Mouse (Mus musculus): ENCODE data around the gene Atg9a. TPM values are rescaled to one million over a fixed set of nuclear protein-coding genes. Genes with fewer than 3 reads are reported as not detected.

Atg9a gene
- polyA plus RNA-seq, 1 experiment = 34.5 TPM

DNA sequence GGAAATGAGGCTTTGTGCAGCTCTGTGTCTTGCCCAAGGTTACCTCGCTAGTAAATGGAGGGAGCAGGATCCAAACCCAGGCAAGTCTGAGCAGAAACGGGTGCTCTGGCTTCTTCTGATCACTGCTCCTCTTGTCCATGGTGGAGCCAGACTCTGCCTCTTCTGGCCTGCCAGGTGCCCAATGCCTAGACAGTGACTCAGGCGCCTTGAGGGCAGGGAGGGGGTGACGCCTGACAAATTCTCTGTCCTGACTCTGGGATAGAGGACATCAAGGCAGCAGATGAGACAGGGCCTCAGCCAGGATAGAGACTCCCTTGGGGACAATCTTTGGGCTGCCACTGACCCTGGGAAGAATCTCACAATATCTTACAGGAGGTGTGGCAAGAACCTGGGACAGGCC lies 39.2 kb upstream of the Atg9a start:
- Histone ChIP-seq H3K4me1 (ENCODE audit: control insufficient read depth, insufficient read depth, insufficient read length) (peaks cover 7% of the 10 kb centered on the region), H3K4me3 (ENCODE audit: extremely low read depth, insufficient read depth, insufficient read length) (no peak overlapping the region), H3K27me3 (ENCODE audit: control insufficient read depth, insufficient read depth, low read length) (no peaks in the 10 kb centered on the region), H3K27ac (ENCODE audit: insufficient read depth, low read length) (no peak overlapping the region), H3K36me3 (ENCODE audit: control insufficient read depth, insufficient read depth, low read length) (no peaks in the 10 kb centered on the region)
- no peak for DNase-seq (ENCODE audit: low read depth in 1 of 2, low spot score in 2 of 2)
- no peak for TF ChIP-seq POLR2A (IDR thresholded peaks at IDR 0.05; ENCODE audit: low read depth, low read length)
- no peak for TF ChIP-seq CTCF (IDR thresholded peaks at IDR 0.05; ENCODE audit: extremely low read depth, insufficient read depth, insufficient read length, insufficient replicate concordance)
- WGBS = 81% methylated on average over 4 of the region's 4 CpGs

DNA sequence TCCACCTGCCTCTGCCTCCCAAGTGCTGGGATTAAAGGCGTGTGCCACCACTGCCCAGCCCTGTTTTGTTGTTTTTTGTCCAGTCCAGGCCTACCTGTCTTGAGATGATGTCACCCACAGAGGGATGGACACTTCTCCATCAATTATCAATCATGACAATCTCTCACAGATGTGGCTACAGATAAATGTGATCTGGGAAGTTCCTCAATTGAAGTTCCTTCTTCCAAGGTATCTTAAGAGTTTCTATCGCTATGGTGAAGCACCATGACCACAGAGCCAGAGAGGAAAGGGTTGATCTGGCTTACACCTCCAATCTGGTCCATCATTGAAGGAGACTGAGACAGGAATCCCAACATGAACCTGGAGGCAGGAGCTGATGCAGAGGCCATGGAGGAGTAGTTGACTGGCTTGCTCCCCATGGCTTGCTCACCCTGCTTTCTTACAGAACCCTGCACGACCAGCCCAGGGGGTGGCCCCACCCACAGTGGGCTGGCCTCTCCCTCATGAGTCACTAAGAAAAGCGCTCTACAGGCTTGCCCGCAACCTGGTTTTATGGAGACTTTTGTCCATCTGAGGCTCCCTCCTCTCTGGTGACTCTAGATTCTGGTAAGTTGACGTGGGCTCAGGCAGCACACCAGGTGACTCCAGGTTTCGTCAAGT lies 38.5 kb upstream of the Atg9a start:
- WGBS = 64% methylated on average over 7 of the region's 7 CpGs
- TF ChIP-seq POLR2A (IDR thresholded peaks at IDR 0.05; ENCODE audit: low read depth, low read length) (no peak), CTCF (IDR thresholded peaks at IDR 0.05; ENCODE audit: extremely low read depth, insufficient read depth, insufficient read length, insufficient replicate concordance) (no peak)
- Histone ChIP-seq H3K4me1 (ENCODE audit: control insufficient read depth, insufficient read depth, insufficient read length) (peaks cover 4% of the 10 kb centered on the region), H3K27ac (ENCODE audit: insufficient read depth, low read length) (no peak overlapping the region), H3K4me3 (ENCODE audit: extremely low read depth, insufficient read depth, insufficient read length) (no peak overlapping the region), H3K36me3 (ENCODE audit: control insufficient read depth, insufficient read depth, low read length) (no peaks in the 10 kb centered on the region), H3K27me3 (ENCODE audit: control insufficient read depth, insufficient read depth, low read length) (no peaks in the 10 kb centered on the region)
- DNase-seq (ENCODE audit: low read depth in 1 of 2, low spot score in 2 of 2) = no peak

DNA sequence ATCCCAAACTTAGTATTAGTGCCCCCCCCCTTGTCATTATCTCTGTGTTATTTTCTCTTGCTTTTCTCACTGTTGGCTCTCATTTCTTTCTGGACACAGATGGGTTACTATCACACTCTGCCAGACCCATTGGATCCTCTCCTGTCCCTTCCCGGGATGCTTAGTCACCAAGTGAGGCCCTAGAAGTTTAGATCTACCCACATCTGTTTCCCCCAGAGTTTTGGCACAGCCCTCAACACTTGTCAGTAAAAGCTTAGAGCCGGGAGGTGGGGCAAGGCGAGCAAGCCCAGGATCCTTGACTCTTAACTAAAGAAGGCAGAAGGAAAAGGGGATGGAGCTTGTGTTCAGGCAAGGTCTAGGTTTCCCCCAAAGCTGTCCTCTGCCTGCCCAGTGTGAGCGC lies 37.2 kb upstream of the Atg9a start:
- H3K36me3 ChIP-seq (ENCODE audit: control insufficient read depth, insufficient read depth, low read length) = no peaks in the 10 kb centered on the region
- no peaks in the 10 kb centered on the region for H3K27me3 ChIP-seq (ENCODE audit: control insufficient read depth, insufficient read depth, low read length)
- no peaks in the 10 kb centered on the region for H3K4me1 ChIP-seq (ENCODE audit: control insufficient read depth, insufficient read depth, insufficient read length)
- WGBS = 45% methylated on average over 4 of the region's 4 CpGs
- no peak for DNase-seq (ENCODE audit: low read depth in 1 of 2, low spot score in 2 of 2)
- H3K27ac ChIP-seq (ENCODE audit: insufficient read depth, low read length) = no peak overlapping the region
- no peak overlapping the region for H3K4me3 ChIP-seq (ENCODE audit: extremely low read depth, insufficient read depth, insufficient read length)
- no peak for TF ChIP-seq CTCF (IDR thresholded peaks at IDR 0.05; ENCODE audit: extremely low read depth, insufficient read depth, insufficient read length, insufficient replicate concordance)
- no peak for TF ChIP-seq POLR2A (IDR thresholded peaks at IDR 0.05; ENCODE audit: low read depth, low read length)

DNA sequence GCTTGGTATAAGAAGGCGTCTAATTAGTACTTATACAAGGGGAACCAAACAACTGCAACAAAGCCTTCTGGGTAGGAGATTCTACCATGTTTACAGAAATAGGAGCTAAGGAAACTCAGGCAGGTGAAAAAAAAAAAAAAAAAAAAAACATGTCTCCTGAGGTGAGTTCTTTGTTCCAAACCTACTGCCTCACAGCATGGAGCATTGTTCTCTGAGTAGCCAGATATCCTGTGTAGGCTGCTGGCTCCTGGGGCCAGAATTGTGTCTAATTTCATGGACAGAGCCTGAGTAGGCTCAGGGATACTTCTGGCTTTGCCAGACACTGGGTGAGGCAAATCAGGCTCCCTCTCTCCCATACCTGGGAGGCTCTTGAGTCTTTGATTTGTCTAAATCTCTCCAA lies 35.7 kb upstream of the Atg9a start:
- H3K36me3 ChIP-seq (ENCODE audit: control insufficient read depth, insufficient read depth, low read length) = no peaks in the 10 kb centered on the region
- no peaks in the 10 kb centered on the region for H3K27me3 ChIP-seq (ENCODE audit: control insufficient read depth, insufficient read depth, low read length)
- peaks cover 7% of the 10 kb centered on the region; the same call in 1 of the 2 replicates for H3K4me1 ChIP-seq (ENCODE audit: control insufficient read depth, insufficient read depth, insufficient read length)
- WGBS = 76% methylated on average over 1 of the region's 1 CpGs
- DNase-seq (ENCODE audit: low read depth in 1 of 2, low spot score in 2 of 2) = no peak
- TF ChIP-seq POLR2A (IDR thresholded peaks at IDR 0.05; ENCODE audit: low read depth, low read length) (no peak), CTCF (IDR thresholded peaks at IDR 0.05; ENCODE audit: extremely low read depth, insufficient read depth, insufficient read length, insufficient replicate concordance) (no peak)
- H3K4me3 ChIP-seq (ENCODE audit: extremely low read depth, insufficient read depth, insufficient read length) = no peak overlapping the region
- H3K27ac ChIP-seq (ENCODE audit: insufficient read depth, low read length) = no peak overlapping the region

DNA sequence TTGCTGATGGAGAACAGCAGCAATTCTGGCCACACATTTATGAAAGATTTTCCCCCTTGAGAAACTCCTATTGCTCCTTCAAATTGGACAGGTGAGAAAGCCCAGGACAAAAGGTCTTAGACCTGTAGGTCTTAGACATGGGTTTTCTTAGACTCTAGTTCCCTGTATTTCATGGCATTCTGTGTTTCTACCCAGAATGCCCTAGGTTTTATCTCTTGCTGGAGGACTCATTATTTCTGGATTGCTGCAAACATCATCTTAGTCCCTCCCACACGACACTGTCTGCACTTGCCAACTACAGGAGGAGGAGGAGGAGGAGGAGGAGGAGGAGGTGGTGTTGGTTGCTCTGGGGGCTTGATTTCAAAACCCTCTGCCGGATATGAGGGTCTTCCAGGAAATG lies 34.1 kb upstream of the Atg9a start:
- Histone ChIP-seq H3K27me3 (ENCODE audit: control insufficient read depth, insufficient read depth, low read length) (no peaks in the 10 kb centered on the region), H3K36me3 (ENCODE audit: control insufficient read depth, insufficient read depth, low read length) (no peaks in the 10 kb centered on the region), H3K4me1 (ENCODE audit: control insufficient read depth, insufficient read depth, insufficient read length) (peaks cover 7% of the 10 kb centered on the region; the same call in 1 of the 2 replicates), H3K4me3 (ENCODE audit: extremely low read depth, insufficient read depth, insufficient read length) (no peak overlapping the region), H3K27ac (ENCODE audit: insufficient read depth, low read length) (no peak overlapping the region)
- TF ChIP-seq POLR2A (IDR thresholded peaks at IDR 0.05; ENCODE audit: low read depth, low read length) = no peak
- TF ChIP-seq CTCF (IDR thresholded peaks at IDR 0.05; ENCODE audit: extremely low read depth, insufficient read depth, insufficient read length, insufficient replicate concordance) = no peak
- 51% methylated on average over 2 of the region's 2 CpGs for WGBS
- DNase-seq (ENCODE audit: low read depth in 1 of 2, low spot score in 2 of 2) = no peak

DNA sequence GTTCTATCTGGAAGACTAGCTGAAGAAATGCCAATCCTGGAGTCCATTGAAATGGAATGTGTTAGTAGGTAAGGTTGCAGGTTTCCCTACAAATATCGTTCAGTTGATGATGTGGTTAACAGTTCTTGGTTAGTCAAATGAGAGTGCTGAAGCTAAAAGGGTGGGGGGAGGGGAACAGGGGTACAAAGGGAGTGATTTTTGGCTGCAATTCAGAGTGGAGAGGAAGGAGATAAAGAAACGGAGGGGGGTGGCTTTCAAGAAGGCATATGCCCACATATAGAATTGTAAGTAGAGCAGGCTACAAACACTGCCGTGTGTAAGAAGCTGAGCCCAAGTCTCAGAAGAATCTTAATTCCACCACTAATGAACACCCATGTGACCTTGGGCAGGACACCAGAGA lies 33.5 kb upstream of the Atg9a start:
- no peak overlapping the region for H3K27ac ChIP-seq (ENCODE audit: insufficient read depth, low read length)
- no peak for TF ChIP-seq CTCF (IDR thresholded peaks at IDR 0.05; ENCODE audit: extremely low read depth, insufficient read depth, insufficient read length, insufficient replicate concordance)
- TF ChIP-seq POLR2A (IDR thresholded peaks at IDR 0.05; ENCODE audit: low read depth, low read length) = no peak
- 26% methylated on average over 3 of the region's 3 CpGs for WGBS
- no peaks in the 10 kb centered on the region for H3K27me3 ChIP-seq (ENCODE audit: control insufficient read depth, insufficient read depth, low read length)
- H3K4me3 ChIP-seq (ENCODE audit: extremely low read depth, insufficient read depth, insufficient read length) = no peak overlapping the region
- no peak for DNase-seq (ENCODE audit: low read depth in 1 of 2, low spot score in 2 of 2)
- no peaks in the 10 kb centered on the region for H3K36me3 ChIP-seq (ENCODE audit: control insufficient read depth, insufficient read depth, low read length)
- H3K4me1 ChIP-seq (ENCODE audit: control insufficient read depth, insufficient read depth, insufficient read length) = peaks cover 7% of the 10 kb centered on the region; the same call in 1 of the 2 replicates

DNA sequence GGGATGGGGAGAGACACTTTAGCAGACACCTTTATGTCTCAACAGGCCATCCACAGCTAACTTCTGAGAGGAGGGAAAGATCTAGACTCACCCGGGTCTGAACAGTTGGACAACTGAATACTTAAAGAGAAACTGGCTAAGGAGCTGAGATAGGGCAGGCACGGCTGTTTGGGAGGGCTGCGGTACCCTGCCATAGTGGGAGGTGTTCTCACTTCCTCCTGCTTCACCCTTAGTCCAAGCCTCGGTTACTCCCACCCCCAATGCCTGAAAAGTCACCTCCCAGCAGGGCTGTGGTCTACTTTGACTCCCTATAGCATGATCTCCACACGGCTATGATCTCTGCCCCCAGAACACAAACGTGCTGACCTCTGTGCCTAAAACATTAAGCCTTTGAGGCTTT lies 31.5 kb upstream of the Atg9a start:
- H3K4me1 ChIP-seq (ENCODE audit: control insufficient read depth, insufficient read depth, insufficient read length) = peaks cover 9% of the 10 kb centered on the region; the same call in 1 of the 2 replicates
- DNase-seq (ENCODE audit: low read depth in 1 of 2, low spot score in 2 of 2) = no peak
- no peak overlapping the region for H3K27ac ChIP-seq (ENCODE audit: insufficient read depth, low read length)
- H3K36me3 ChIP-seq (ENCODE audit: control insufficient read depth, insufficient read depth, low read length) = no peaks in the 10 kb centered on the region
- no peaks in the 10 kb centered on the region for H3K27me3 ChIP-seq (ENCODE audit: control insufficient read depth, insufficient read depth, low read length)
- 5% methylated on average over 6 of the region's 6 CpGs for WGBS
- no peak overlapping the region for H3K4me3 ChIP-seq (ENCODE audit: extremely low read depth, insufficient read depth, insufficient read length)
- TF ChIP-seq POLR2A (IDR thresholded peaks at IDR 0.05; ENCODE audit: low read depth, low read length) (no peak), CTCF (IDR thresholded peaks at IDR 0.05; ENCODE audit: extremely low read depth, insufficient read depth, insufficient read length, insufficient replicate concordance) (no peak)

All from spleen, adult 2 months (tissue).